Mouse (Mus musculus): Measurements from ENCODE around the gene 2300002M23Rik.

Gene 2300002M23Rik

DNA sequence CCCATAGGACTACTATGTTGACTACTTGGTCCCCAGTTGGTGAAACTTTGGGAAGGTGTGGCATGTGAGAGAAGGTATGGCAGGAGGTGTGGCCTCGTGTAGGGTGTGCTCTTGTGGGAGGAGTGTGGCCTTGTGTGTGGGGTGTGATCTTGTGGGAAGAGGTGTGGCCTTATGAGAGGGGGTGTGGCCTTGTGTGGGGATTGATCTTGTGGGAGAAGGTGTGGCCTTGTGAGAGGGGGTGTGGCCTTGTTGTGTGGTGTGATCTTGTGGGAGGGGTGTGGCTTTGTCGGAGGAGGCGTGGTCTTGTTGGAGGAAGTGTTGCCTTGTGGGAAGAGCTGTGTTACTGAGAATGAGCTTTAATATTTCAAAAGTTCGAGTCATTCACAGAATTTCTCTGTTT lies 49.9 kb downstream of the 2300002M23Rik start:
- no peak for DNase-seq (ENCODE audit: low spot score in 2 of 2)

Measured in spleen, postnatal 36 days (tissue).